Mouse (Mus musculus): ENCODE data around the gene Psip1. TPM values are rescaled to one million over a fixed set of nuclear protein-coding genes. Genes with fewer than 3 reads are reported as not detected.
"Not testable (repeated sequence)": the region's sequence is repeated elsewhere in the genome, so short reads cannot be mapped to it uniquely, and the experiment has no call there.

The Psip1 gene
- polyA plus RNA-seq, 1 experiment from 2014 or later = 150 TPM

DNA sequence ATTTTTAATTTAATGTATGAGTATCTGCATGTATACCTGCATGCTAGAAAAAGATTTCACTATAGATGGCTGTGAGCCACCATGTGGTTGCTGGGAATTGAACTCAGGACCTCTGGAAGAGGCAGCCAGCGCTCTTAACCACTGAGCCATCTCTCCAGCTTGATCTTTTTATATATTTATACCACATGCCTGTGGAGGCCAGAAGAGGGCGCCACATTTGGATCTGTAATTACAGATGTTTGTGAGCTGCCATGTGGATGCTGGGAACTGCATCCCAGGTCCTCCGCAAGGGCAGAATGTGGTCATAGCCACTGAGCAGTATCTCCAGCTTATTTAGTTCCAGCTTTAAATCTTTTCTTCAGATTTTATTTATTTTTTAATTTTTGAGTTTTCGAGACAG is 34.0 kb upstream of the Psip1 start:
- 89% methylated on average over 4 of the region's 4 CpGs for WGBS
- H3K9ac ChIP-seq = no peak overlapping the region

DNA sequence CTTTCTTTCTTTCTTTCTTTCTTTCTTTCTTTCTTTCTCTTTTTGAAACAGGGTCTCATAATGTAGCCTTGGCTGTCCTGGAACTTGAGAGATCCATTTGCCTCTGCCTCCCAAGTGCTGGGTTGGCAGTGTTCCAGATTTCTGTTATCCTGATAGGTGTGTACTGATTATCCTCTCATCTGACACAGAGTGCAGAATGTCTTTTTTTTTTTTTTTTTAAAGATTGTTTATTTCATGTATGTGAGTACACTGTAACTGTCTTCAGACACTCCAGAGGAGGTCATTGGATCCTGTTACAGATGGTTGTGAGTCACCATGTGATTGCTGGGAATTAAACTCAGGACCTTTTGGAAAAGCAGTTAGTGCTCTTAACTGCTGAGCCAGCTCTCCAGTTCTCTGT is 33.5 kb upstream of the Psip1 start:
- ATAC-seq (replicated peaks; ENCODE audit: low FRiP score) = no peak
- Histone ChIP-seq H3K4me1 (peaks cover 6% of the 10 kb centered on the region; the same call in 1 of the 2 replicates), H3K4me2 (no peak overlapping the region), H3K27ac (no peak overlapping the region), H3K9me3 (replicated peaks) (no peaks in the 10 kb centered on the region), H3K27me3 (no peaks in the 10 kb centered on the region), H3K36me3 (no peaks in the 10 kb centered on the region), H3K4me3 (replicated peaks) (no peak overlapping the region), H3K9ac (no peak overlapping the region)

More for the DNA sequence above, 34.0 kb upstream of the Psip1 start:
- Histone ChIP-seq H3K36me3 (no peaks in the 10 kb centered on the region), H3K27me3 (no peaks in the 10 kb centered on the region), H3K9me3 (replicated peaks) (no peaks in the 10 kb centered on the region), H3K4me2 (no peak overlapping the region), H3K27ac (no peak overlapping the region), H3K4me3 (replicated peaks) (no peak overlapping the region), H3K4me1 (peaks cover 6% of the 10 kb centered on the region; the same call in 1 of the 2 replicates)
- ATAC-seq (replicated peaks; ENCODE audit: low FRiP score) = no peak

DNA sequence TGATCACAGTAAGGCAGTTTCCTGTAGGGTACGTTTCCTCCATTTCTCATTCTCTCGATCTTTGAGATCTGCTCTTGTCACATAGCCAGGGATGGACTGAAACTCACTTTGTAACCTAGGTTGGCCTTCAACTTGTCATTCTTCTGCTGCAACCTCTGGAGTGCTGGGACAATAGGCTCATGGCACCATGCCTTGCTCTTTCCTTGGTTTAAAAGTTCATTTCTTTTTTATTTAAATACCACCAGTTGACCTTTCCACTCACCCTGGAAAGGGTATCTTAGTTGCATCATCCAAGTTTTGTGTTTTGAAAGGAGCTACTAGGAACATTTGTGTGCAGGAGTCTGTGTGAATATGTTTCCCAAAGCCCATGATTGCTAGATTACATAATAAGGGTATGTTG is 32.9 kb upstream of the Psip1 start:
- Histone ChIP-seq H3K9ac (no peak overlapping the region), H3K27ac (no peak overlapping the region), H3K4me1 (peaks cover 3% of the 10 kb centered on the region; the same call in 1 of the 2 replicates), H3K9me3 (replicated peaks) (no peaks in the 10 kb centered on the region), H3K36me3 (no peaks in the 10 kb centered on the region), H3K4me3 (replicated peaks) (no peak overlapping the region), H3K27me3 (no peaks in the 10 kb centered on the region), H3K4me2 (no peak overlapping the region)
- 81% methylated on average over 2 of the region's 2 CpGs for WGBS
- ATAC-seq (replicated peaks; ENCODE audit: low FRiP score) = no peak

DNA sequence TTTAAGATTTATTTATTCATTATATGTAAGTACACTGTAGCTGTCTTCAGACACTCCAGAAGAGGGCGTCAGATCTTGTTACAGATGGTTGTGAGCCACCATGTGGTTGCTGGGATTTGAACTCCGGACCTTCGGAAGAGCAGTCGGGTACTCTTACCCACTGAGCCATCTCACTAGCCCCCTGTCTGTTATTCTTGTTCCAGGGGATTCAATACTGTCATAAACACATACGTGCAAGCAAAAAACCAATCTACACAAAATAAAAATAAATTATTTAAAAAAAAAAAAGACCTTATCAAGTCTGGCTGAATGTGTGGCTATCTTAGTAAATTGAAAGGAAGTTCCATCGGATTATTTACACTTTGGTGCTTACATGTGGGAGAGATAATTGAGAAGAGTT is 29.9 kb upstream of the Psip1 start:
- H3K9me3 ChIP-seq (replicated peaks); H3K36me3 ChIP-seq; ATAC-seq (replicated peaks; ENCODE audit: low FRiP score); H3K27me3 ChIP-seq; H3K4me2 ChIP-seq; H3K9ac ChIP-seq; H3K4me1 ChIP-seq; H3K4me3 ChIP-seq (replicated peaks); H3K27ac ChIP-seq: not testable (repeated sequence)
- WGBS = 93% methylated on average over 5 of the region's 6 CpGs

DNA sequence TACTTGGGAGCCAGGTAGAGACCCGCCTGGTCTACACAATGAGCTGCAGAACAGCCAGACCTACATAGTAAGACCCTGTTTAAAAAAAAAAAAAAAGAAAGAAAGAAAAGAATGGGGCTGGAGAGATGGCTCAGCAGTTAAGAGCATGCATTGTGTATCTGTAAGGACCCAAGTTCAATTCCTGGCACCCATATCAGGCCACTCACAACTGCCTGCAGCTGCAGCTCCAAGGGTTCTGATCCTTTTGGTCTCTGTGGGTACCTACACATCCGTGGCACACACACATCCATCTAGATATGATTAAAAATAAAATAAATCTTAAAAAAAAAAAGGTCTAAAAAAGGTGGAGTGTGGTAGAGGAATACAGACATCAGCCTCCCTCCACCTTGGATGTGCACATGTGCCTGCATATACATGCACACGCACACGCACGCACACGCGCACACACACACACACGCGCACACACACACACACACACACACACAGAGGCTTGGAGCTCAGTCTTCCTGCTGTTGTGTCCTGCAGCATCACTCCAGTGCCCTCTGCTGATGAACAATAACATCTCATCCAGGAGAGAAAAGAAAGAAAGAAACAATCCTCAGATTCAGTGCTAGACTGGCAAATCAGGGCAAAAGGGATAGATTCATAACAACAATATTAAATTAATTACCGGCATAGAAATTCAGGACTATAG is 28.9 kb upstream of the Psip1 start:
- no peak for ATAC-seq (replicated peaks; ENCODE audit: low FRiP score)
- H3K4me2 ChIP-seq = no peak overlapping the region
- 91% methylated on average over 10 of the region's 10 CpGs for WGBS
- no peak overlapping the region for H3K27ac ChIP-seq
- H3K9ac ChIP-seq = no peak overlapping the region
- H3K36me3 ChIP-seq = no peaks in the 10 kb centered on the region
- H3K27me3 ChIP-seq = no peaks in the 10 kb centered on the region
- H3K4me3 ChIP-seq (replicated peaks) = no peak overlapping the region
- H3K4me1 ChIP-seq = no peaks in the 10 kb centered on the region
- no peaks in the 10 kb centered on the region for H3K9me3 ChIP-seq (replicated peaks)

DNA sequence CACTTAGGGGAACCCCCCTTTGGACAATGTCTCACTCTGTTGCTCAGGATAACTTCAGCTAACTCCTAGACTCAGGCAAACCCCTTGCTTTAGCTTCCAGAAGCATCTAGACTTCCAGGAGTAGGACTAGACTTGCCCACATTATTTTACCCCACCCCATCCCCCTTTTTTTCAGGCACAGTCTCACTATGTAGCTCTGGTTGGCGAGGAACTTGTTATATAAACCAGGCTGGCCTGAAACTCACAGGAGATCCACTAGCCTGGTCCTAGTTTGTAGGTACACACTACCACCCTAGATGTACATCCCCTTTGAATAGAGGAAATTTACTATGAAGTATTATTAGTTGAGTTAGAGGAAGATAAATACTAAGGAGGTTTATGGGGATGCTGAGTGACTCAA is 27.9 kb upstream of the Psip1 start:
- Histone ChIP-seq H3K4me2 (no peak overlapping the region), H3K27ac (no peak overlapping the region), H3K4me3 (replicated peaks) (no peak overlapping the region), H3K27me3 (no peaks in the 10 kb centered on the region), H3K9ac (no peak overlapping the region), H3K9me3 (replicated peaks) (no peaks in the 10 kb centered on the region), H3K4me1 (no peaks in the 10 kb centered on the region), H3K36me3 (no peaks in the 10 kb centered on the region)
- ATAC-seq (replicated peaks; ENCODE audit: low FRiP score) = no peak
- 71% methylated on average over 1 of the region's 1 CpGs for WGBS

DNA sequence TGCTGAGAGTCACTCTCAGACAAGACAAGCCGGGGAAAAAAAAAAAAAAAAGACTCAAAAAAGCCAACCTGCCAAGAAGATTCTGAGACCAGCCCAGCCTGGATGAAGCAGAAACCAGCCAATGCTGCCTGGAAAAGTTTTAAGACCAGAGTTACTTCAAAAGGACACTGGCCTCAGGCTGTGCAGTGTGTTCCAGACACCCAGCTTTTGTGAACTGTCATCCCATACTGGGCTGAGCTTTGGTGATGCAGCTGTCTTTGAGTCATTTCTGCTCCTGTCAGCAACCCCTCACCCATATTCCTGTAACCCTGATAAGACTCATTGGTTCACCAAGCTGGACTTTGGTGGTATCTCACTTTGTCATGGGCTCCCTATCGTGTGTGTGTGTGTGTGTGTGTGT is 26.4 kb upstream of the Psip1 start:
- Histone ChIP-seq H3K9me3 (replicated peaks) (no peaks in the 10 kb centered on the region), H3K27me3 (no peaks in the 10 kb centered on the region), H3K9ac (no peak overlapping the region), H3K36me3 (no peaks in the 10 kb centered on the region), H3K4me1 (no peaks in the 10 kb centered on the region), H3K27ac (no peak overlapping the region), H3K4me3 (replicated peaks) (no peak overlapping the region), H3K4me2 (no peak overlapping the region)
- 63% methylated on average over 2 of the region's 2 CpGs for WGBS
- ATAC-seq (replicated peaks; ENCODE audit: low FRiP score) = no peak

DNA sequence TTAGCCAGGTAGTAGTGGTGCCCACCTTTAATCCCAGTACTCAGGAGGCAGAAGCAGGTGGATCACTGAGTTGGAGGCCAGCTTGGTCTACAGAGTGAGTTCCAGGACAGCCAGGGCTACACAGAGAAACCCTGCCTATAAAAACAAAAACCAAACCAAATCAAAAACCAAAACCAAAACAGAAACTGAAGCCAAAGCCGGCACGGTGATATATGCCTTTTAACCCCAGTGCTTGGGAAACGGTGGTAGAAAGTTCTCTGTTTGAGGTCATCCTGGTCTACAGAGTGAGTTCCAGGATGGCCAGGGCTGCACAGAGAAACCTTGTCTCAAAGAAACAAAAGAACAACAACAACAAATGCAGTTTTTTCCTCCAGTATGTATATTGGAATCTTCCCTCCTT is 26.0 kb upstream of the Psip1 start:
- H3K36me3 ChIP-seq = no peaks in the 10 kb centered on the region
- no peak overlapping the region for H3K4me2 ChIP-seq
- H3K27ac ChIP-seq = no peak overlapping the region
- no peaks in the 10 kb centered on the region for H3K9me3 ChIP-seq (replicated peaks)
- H3K4me3 ChIP-seq (replicated peaks) = no peak overlapping the region
- no peaks in the 10 kb centered on the region for H3K27me3 ChIP-seq
- no peak overlapping the region for H3K9ac ChIP-seq
- no peaks in the 10 kb centered on the region for H3K4me1 ChIP-seq
- ATAC-seq (replicated peaks; ENCODE audit: low FRiP score) = no peak
- 80% methylated on average over 3 of the region's 3 CpGs for WGBS

DNA sequence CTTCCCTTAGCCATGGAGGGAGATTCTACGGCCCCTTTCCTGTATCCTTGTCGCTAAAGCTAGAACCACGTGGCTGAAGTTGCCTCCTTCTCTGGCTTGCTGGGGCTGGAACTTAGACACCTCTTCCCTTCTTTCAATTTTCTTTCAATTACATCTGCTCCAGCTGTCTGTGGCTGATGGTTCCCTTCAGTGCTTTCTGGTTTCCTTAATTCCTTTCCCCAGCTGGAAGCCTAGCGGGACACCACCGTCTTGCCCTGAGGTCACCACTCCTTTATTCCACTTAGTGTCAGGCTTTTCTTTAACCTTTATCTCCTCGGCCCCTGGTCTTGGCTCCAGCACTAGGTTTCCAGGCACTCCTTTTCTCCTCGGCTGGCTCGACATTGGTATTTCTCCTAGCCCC is 24.8 kb upstream of the Psip1 start:
- Histone ChIP-seq H3K36me3 (no peaks in the 10 kb centered on the region), H3K4me2 (no peak overlapping the region), H3K9me3 (replicated peaks) (no peaks in the 10 kb centered on the region), H3K27ac (no peak overlapping the region), H3K4me3 (replicated peaks) (no peak overlapping the region), H3K4me1 (no peaks in the 10 kb centered on the region), H3K27me3 (no peaks in the 10 kb centered on the region), H3K9ac (no peak overlapping the region)
- no peak for ATAC-seq (replicated peaks; ENCODE audit: low FRiP score)
- 66% methylated on average over 8 of the region's 8 CpGs for whole genome bisulfite sequencing

DNA sequence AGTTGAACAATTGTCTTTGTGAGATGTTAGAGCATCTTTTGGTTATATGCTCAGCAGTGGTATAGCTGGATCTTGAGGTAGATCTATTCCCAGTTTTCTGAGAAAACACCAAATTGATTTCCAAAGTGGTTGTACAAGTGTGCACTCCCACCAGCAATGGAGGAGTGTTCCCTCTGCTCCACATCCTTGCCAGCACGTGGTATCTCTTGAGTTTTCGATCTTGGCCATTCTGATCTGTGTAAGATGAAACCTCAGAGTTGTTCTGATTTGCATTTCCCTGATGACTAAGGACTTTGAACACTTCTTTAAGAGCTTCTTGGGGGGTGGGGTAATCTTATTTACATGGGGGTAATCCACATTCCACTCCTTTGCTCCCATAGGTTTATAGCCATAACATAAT is 23.3 kb upstream of the Psip1 start:
- no peak overlapping the region for H3K27ac ChIP-seq
- no peaks in the 10 kb centered on the region for H3K4me1 ChIP-seq
- no peaks in the 10 kb centered on the region for H3K9me3 ChIP-seq (replicated peaks)
- whole genome bisulfite sequencing = 46% methylated on average over 2 of the region's 2 CpGs
- no peak for ATAC-seq (replicated peaks; ENCODE audit: low FRiP score)
- H3K27me3 ChIP-seq = no peaks in the 10 kb centered on the region
- H3K4me3 ChIP-seq (replicated peaks) = no peak overlapping the region
- H3K4me2 ChIP-seq = no peak overlapping the region
- H3K36me3 ChIP-seq = no peaks in the 10 kb centered on the region
- H3K9ac ChIP-seq = no peak overlapping the region

DNA sequence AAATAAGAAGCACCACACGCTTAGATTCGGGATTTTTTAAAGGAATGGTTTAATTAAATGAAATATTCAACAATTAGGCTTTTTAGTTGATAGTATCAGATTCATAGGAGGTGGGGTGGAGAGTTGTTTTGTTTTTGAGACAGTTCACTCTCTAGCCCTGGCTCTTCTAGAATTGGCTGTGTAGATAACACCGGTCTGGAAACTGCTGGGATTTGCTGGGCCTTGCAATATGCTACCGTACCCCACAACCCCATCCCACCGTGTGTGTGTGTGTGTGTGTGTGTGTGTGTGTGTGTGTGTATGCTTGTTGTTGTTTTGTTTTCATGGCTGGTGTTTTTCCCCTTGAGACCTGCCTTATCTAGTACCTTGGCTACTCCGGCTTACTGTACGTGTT is 14.8 kb upstream of the Psip1 start:
- peak overlapping the region; percentile 58 for H3K4me2 ChIP-seq
- no peaks in the 10 kb centered on the region for H3K27me3 ChIP-seq
- no peak for ATAC-seq (replicated peaks; ENCODE audit: low FRiP score)
- no peak overlapping the region for H3K27ac ChIP-seq
- WGBS = 37% methylated on average over 7 of the region's 7 CpGs
- H3K4me1 ChIP-seq = 0 out of 2 replicates have a peak, but pooled peaks cover 5% of the 10 kb centered on the region
- peak overlapping the region; percentile 34; the same call in 1 of the 2 replicates for H3K4me3 ChIP-seq (replicated peaks)
- H3K9ac ChIP-seq = no peak overlapping the region
- no peaks in the 10 kb centered on the region for H3K9me3 ChIP-seq (replicated peaks)
- H3K36me3 ChIP-seq = no peaks in the 10 kb centered on the region

DNA sequence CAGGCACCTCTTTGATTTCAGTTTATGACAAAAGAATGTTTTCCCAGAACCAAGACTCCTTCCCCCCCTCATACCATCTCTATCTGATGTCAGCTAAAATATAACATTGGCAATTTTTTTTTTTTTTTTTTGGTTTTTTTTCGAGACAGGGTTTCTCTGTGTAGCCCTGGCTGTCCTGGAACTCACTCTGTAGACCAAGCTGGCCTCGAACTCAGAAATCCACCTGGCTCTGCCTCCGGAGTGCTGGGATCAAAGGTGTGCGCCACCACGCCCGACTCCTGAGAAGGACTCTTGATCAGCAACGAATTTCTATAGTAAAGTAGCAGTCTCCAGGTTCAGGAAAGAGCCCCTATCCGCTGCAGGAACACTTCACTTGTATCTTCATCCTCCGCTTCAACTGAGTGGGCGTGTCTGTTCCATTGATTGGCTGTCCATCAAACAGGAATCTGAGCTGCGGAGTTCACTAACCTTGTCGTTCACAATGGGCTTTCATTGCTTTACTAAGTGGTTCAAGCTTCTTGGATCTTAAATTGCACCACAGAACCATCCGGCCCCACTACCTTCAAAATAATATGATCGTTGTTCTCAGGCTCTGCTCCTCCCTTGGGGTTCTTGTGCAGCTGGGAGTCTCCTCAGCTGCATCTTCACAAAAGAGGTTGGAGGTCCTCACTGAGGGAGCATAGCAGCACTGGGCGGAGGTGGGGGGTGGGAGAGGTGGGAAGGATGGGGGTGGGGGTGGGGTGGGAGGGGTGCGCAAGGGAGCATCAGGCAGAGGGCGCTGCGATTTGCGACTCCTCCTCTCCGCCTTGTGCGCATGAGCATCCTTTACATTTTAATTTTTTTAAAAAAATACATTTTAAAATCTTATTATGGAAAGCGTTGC is 14.1 kb upstream of the Psip1 start:
- 10% methylated on average over 22 of the region's 22 CpGs for WGBS

More for the DNA sequence above, 14.1 kb upstream of the Psip1 start:
- Histone ChIP-seq H3K27ac (no peak overlapping the region), H3K36me3 (no peaks in the 10 kb centered on the region), H3K4me2 (peak overlapping the region; percentile 58), H3K4me1 (0 out of 2 replicates have a peak, but pooled peaks cover 5% of the 10 kb centered on the region), H3K4me3 (replicated peaks) (peak overlapping the region; percentile 34), H3K27me3 (no peaks in the 10 kb centered on the region), H3K9me3 (replicated peaks) (no peaks in the 10 kb centered on the region), H3K9ac (no peak overlapping the region)
- ATAC-seq (replicated peaks; ENCODE audit: low FRiP score) = peak; percentile 40; the same call in 1 of the 2 replicates
